Mouse (Mus musculus): ENCODE measurements around the gene Erg28. TPM values are rescaled to one million over a fixed set of nuclear protein-coding genes. Genes with fewer than 3 reads are reported as not detected.
A peak's percentile ranks its signal among the peaks of the same experiment; 100 is the strongest.

Gene Erg28
- total and polyA plus RNA-seq, 2 experiments from 2014 or later: 68.1 to 118 TPM

- DNase-seq (no peak), ATAC-seq (no peak)
- Histone ChIP-seq H3K4me3 (ENCODE audit: low read depth, low read length) (peak overlapping the region; percentile 66), H3K9me3 (ENCODE audit: low read length) (no peaks in the 10 kb centered on the region), H3K9ac (peak overlapping the region; percentile 70), H3K4me2 (ENCODE audit: low read depth) (peak overlapping the region; percentile 71), H3K36me3 (ENCODE audit: insufficient read depth) (peaks cover 13% of the 10 kb centered on the region), H3K27me3 (ENCODE audit: insufficient read depth, low read length) (no peaks in the 10 kb centered on the region), H3K4me1 (ENCODE audit: insufficient read depth) (peaks cover 3% of the 10 kb centered on the region; the same call in 1 of the 2 replicates), H3K27ac (ENCODE audit: low read depth, low read length) (peak overlapping the region; percentile 96)
- no peak for TF ChIP-seq CTCF (IDR thresholded peaks at IDR 0.05; ENCODE audit: low read depth)
- WGBS: 8% methylated on average over 8 of the region's 8 CpGs
These were observed 1.0 kb upstream of the Erg28 start for GRCm38 (mm10) chr12:85825361-85825760.

DNA sequence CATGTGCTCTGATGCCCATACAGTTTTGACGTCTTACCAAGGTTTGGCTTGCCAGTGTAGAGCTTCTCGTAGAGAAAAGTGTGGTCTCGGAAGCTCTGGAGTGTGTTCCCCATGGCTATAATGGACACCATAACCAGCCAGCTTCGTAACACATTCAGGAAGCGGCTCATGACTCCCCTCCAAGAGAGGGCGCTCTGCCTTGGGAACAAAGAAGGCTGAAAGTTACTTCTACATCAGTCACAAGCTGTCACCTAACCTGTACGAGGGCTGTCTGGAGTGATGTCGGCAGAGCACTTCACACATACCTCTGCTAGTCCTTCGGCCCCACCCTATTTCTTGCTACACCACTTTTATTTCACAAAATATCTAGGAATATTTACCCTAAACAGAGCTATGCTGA is 2.3 kb downstream of the Erg28 start:
- H3K9me3 ChIP-seq (ENCODE audit: low read length): no peaks in the 10 kb centered on the region
- peak; percentile 21; the same call in 1 of the 2 replicates for TF ChIP-seq CTCF (IDR thresholded peaks at IDR 0.05; ENCODE audit: low read depth)
- H3K4me2 ChIP-seq (ENCODE audit: low read depth): no peak overlapping the region
- no peak for ATAC-seq
- H3K36me3 ChIP-seq (ENCODE audit: insufficient read depth): peaks cover 28% of the 10 kb centered on the region
- no peak overlapping the region for H3K4me3 ChIP-seq (ENCODE audit: low read depth, low read length)
- H3K27ac ChIP-seq (ENCODE audit: low read depth, low read length): no peak overlapping the region
- no peak overlapping the region for H3K9ac ChIP-seq
- H3K27me3 ChIP-seq (ENCODE audit: insufficient read depth, low read length): no peaks in the 10 kb centered on the region
- 76% methylated on average over 9 of the region's 9 CpGs for WGBS
- no peak for DNase-seq
- H3K4me1 ChIP-seq (ENCODE audit: insufficient read depth): peaks cover 3% of the 10 kb centered on the region; the same call in 1 of the 2 replicates

GRCm38 (mm10) chr12:85813599-85813998 is 10.8 kb downstream of the Erg28 start:
- H3K27ac ChIP-seq (ENCODE audit: low read depth, low read length): no peak overlapping the region
- H3K9me3 ChIP-seq (ENCODE audit: low read length): no peaks in the 10 kb centered on the region
- 77% methylated on average over 2 of the region's 2 CpGs for WGBS
- H3K27me3 ChIP-seq (ENCODE audit: insufficient read depth, low read length): no peaks in the 10 kb centered on the region
- ATAC-seq (no peak), DNase-seq (no peak)
- H3K4me3 ChIP-seq (ENCODE audit: low read depth, low read length): no peak overlapping the region
- no peak overlapping the region for H3K4me2 ChIP-seq (ENCODE audit: low read depth)
- no peak overlapping the region for H3K9ac ChIP-seq
- peaks cover 50% of the 10 kb centered on the region for H3K36me3 ChIP-seq (ENCODE audit: insufficient read depth)
- H3K4me1 ChIP-seq (ENCODE audit: insufficient read depth): no peaks in the 10 kb centered on the region
- no peak for TF ChIP-seq CTCF (IDR thresholded peaks at IDR 0.05; ENCODE audit: low read depth)

GRCm38 (mm10) chr12:85811676-85812075 is 12.7 kb downstream of the Erg28 start:
- peaks cover 38% of the 10 kb centered on the region for H3K36me3 ChIP-seq (ENCODE audit: insufficient read depth)
- H3K4me1 ChIP-seq (ENCODE audit: insufficient read depth): no peaks in the 10 kb centered on the region
- H3K4me3 ChIP-seq (ENCODE audit: low read depth, low read length): no peak overlapping the region
- TF ChIP-seq CTCF (IDR thresholded peaks at IDR 0.05; ENCODE audit: low read depth): no peak
- H3K9ac ChIP-seq: no peak overlapping the region
- WGBS: 96% methylated on average over 4 of the region's 4 CpGs
- no peak overlapping the region for H3K27ac ChIP-seq (ENCODE audit: low read depth, low read length)
- H3K9me3 ChIP-seq (ENCODE audit: low read length): no peaks in the 10 kb centered on the region
- no peak overlapping the region for H3K4me2 ChIP-seq (ENCODE audit: low read depth)
- no peaks in the 10 kb centered on the region for H3K27me3 ChIP-seq (ENCODE audit: insufficient read depth, low read length)
- ATAC-seq (no peak), DNase-seq (no peak)

GRCm38 (mm10) chr12:85810959-85811358 is 13.4 kb downstream of the Erg28 start:
- Histone ChIP-seq H3K27ac (ENCODE audit: low read depth, low read length) (no peak overlapping the region), H3K4me1 (ENCODE audit: insufficient read depth) (no peaks in the 10 kb centered on the region), H3K9me3 (ENCODE audit: low read length) (no peaks in the 10 kb centered on the region), H3K4me3 (ENCODE audit: low read depth, low read length) (no peak overlapping the region), H3K4me2 (ENCODE audit: low read depth) (no peak overlapping the region), H3K27me3 (ENCODE audit: insufficient read depth, low read length) (no peaks in the 10 kb centered on the region), H3K36me3 (ENCODE audit: insufficient read depth) (peaks cover 31% of the 10 kb centered on the region), H3K9ac (no peak overlapping the region)
- no peak for TF ChIP-seq CTCF (IDR thresholded peaks at IDR 0.05; ENCODE audit: low read depth)
- ATAC-seq: no peak
- DNase-seq: no peak

DNA sequence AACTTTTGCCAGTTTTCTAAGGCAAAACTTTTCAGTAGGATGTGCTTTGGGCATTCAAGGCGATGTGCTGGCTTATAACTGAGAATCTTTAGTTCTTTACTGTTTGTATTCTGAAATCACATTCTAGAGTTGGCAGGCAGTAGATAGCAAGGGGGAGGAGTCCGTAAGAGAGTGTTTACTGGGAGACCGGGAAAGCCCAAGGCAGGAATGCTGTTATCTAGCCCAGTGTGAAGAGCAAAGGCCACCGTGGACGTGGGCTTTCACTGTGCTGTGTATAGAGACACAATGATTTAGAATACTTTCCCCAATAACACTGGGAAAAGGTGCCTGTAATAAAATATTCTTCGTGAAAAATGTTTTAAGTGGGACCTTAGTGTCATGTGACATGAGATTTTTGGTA is 14.6 kb downstream of the Erg28 start:
- Histone ChIP-seq H3K4me1 (ENCODE audit: insufficient read depth) (no peaks in the 10 kb centered on the region), H3K4me2 (ENCODE audit: low read depth) (no peak overlapping the region), H3K9me3 (ENCODE audit: low read length) (no peaks in the 10 kb centered on the region), H3K27ac (ENCODE audit: low read depth, low read length) (no peak overlapping the region), H3K9ac (no peak overlapping the region), H3K36me3 (ENCODE audit: insufficient read depth) (peaks cover 23% of the 10 kb centered on the region), H3K27me3 (ENCODE audit: insufficient read depth, low read length) (no peaks in the 10 kb centered on the region), H3K4me3 (ENCODE audit: low read depth, low read length) (no peak overlapping the region)
- no peak for TF ChIP-seq CTCF (IDR thresholded peaks at IDR 0.05; ENCODE audit: low read depth)
- DNase-seq: no peak
- WGBS: 75% methylated on average over 6 of the region's 6 CpGs
- no peak for ATAC-seq

DNA sequence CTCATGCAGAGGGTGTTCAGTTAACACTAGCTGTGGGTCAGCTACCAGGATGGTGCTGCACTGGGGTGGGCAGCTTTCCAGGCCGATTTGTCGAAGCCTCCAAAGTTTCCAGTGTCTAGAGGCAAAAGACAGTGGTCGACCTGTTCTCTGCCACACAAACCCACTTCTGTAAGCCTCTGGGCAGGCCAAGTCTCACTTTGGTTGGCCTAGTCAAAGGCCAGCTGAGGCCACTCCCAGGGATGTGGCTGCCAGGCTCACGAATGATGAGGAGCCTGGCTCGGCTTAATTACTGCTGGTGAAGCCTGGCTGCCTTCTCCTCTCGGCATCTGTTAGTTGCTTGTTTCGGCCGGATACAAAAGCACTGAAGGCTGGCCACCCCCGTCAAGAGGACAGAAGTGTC is 24.3 kb downstream of the Erg28 start:
- no peak overlapping the region for H3K9ac ChIP-seq
- H3K4me1 ChIP-seq (ENCODE audit: insufficient read depth): no peaks in the 10 kb centered on the region
- H3K9me3 ChIP-seq (ENCODE audit: low read length): no peaks in the 10 kb centered on the region
- TF ChIP-seq CTCF (IDR thresholded peaks at IDR 0.05; ENCODE audit: low read depth): no peak
- ATAC-seq: no peak; the same call in 1 of the 2 replicates
- H3K4me2 ChIP-seq (ENCODE audit: low read depth): no peak overlapping the region
- no peaks in the 10 kb centered on the region for H3K36me3 ChIP-seq (ENCODE audit: insufficient read depth)
- no peaks in the 10 kb centered on the region for H3K27me3 ChIP-seq (ENCODE audit: insufficient read depth, low read length)
- no peak overlapping the region for H3K4me3 ChIP-seq (ENCODE audit: low read depth, low read length)
- no peak overlapping the region for H3K27ac ChIP-seq (ENCODE audit: low read depth, low read length)
- peak; percentile 18 for DNase-seq
- 51% methylated on average over 9 of the region's 9 CpGs for WGBS

DNA sequence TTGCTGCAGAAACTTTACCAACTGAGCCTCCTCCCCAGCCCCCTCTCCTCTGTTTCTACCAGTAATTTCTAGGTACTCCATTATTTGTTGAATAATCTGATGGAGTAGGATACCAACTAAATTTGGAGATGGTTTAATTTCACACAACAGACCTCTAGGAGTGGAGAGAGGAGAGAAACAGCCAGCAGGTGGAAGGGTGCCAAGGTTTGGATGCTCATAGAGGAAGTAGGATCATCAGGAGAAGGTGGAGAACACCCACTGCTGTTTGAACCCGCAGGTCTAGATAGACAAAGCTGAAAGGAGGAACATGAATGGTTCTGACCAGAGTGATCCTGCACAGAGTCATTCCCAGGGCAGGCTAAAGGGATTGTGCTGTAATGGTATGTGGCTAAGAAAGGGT is 28.8 kb downstream of the Erg28 start:
- no peak for ATAC-seq
- TF ChIP-seq CTCF (IDR thresholded peaks at IDR 0.05; ENCODE audit: low read depth): no peak

More for the DNA sequence above, 28.8 kb downstream of the Erg28 start:
- H3K9ac ChIP-seq: no peak overlapping the region
- DNase-seq: no peak
- H3K4me1 ChIP-seq (ENCODE audit: insufficient read depth): no peaks in the 10 kb centered on the region
- no peaks in the 10 kb centered on the region for H3K36me3 ChIP-seq (ENCODE audit: insufficient read depth)
- WGBS: 88% methylated on average over 1 of the region's 1 CpGs
- H3K4me3 ChIP-seq (ENCODE audit: low read depth, low read length): no peak overlapping the region
- H3K4me2 ChIP-seq (ENCODE audit: low read depth): no peak overlapping the region
- H3K27ac ChIP-seq (ENCODE audit: low read depth, low read length): no peak overlapping the region
- no peaks in the 10 kb centered on the region for H3K9me3 ChIP-seq (ENCODE audit: low read length)
- no peaks in the 10 kb centered on the region for H3K27me3 ChIP-seq (ENCODE audit: insufficient read depth, low read length)
